Mouse (Mus musculus): ENCODE data around the gene Slc15a5.

DNA sequence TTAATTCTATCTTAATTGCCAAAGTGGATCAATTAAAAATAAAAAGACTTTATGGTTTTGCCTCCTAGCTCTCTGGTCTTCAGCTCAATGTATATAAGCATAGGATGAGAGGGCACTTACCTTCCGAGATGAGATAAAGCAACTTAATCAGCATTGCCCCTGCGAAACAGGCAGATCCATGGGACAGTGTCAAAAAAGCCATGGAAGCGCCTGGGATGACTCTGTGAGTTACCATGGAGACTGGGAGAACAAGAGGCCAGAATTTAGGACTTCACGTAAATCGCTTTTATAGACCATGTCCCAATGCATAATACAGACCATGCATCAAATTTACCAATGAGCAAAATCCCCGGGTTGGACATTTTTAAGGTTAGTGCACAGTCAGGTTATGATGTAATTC, 67.8 kb downstream of the Slc15a5 start:
- TF ChIP-seq CTCF (IDR thresholded peaks at IDR 0.05; ENCODE audit: low read depth, low read length): no peak
- TF ChIP-seq TAL1 (conservative IDR thresholded peaks at IDR 0.05; ENCODE audit: low read depth, low read length): no peak
- no peak for TF ChIP-seq GATA1 (IDR thresholded peaks at IDR 0.05; ENCODE audit: borderline replicate concordance, low read length)
